Mouse (Mus musculus) lung, embryonic 14.5 days (tissue): Measurements from ENCODE around the gene Frmd8. TPM values are rescaled to one million over a fixed set of nuclear protein-coding genes. Genes with fewer than 3 reads are reported as not detected.

Source experiments
- ATAC-seq: fragments of 200-750 bp; cut with Nextera tagmentation; 2 replicates; pipeline ENCODE4 v1.8.0; 2017; ENCODE audit warnings: mild to moderate bottlenecking, moderate TSS enrichment, moderate library complexity; ENCODE audit not compliant: insufficient read depth
- DNase-seq: peaks from one replicate; pipeline ENCODE4 v3.0.0-alpha.2; 2015
- H3K27ac ChIP-seq: fragments of 300-500 bp; sonication (generic); 2 replicates; pipeline ENCODE4 v1.5.1; 2014; ENCODE audit warnings: low read depth, mild to moderate bottlenecking, moderate library complexity
- H3K27me3 ChIP-seq: fragments of 300-500 bp; sonication (generic); 2 replicates; pipeline ENCODE4 v1.6.1; 2014; ENCODE audit warnings: low read length, control low read depth; ENCODE audit not compliant: insufficient read depth
- H3K36me3 ChIP-seq: fragments of 300-500 bp; sonication (generic); 2 replicates; pipeline ENCODE4 v1.6.1; 2014; ENCODE audit warnings: control low read depth; ENCODE audit not compliant: insufficient read depth
- H3K4me1 ChIP-seq: fragments of 300-500 bp; sonication (generic); 2 replicates; pipeline ENCODE4 v1.6.1; 2014; ENCODE audit warnings: antibody characterized with exemption, control low read depth; ENCODE audit not compliant: insufficient read depth
- H3K4me2 ChIP-seq: fragments of 300-500 bp; sonication (generic); 2 replicates; pipeline ENCODE4 v1.6.1; 2014; ENCODE audit warnings: mild to moderate bottlenecking
- H3K4me3 ChIP-seq: fragments of 300-500 bp; sonication (generic); 2 replicates; pipeline ENCODE4 v1.5.1; 2014; ENCODE audit warnings: low read depth, low read length
- H3K9ac ChIP-seq: fragments of 300-500 bp; sonication (generic); 2 replicates; pipeline ENCODE4 v1.6.1; 2014
- H3K9me3 ChIP-seq: fragments of 300-500 bp; sonication (generic); 2 replicates; pipeline ENCODE4 v1.6.1; 2016; ENCODE audit warnings: low read depth, low read length, control low read depth
- CTCF ChIP-seq: IDR thresholded peaks from 2 replicates; pipeline ENCODE4 v1.5.1; 2016; ENCODE audit warnings: antibody characterized with exemption, low read depth
- WGBS: fragments of 180-500 bp; shearing (Covaris S2); extraction: QIAGEN DNeasy Blood & Tissue Kit; methylation state at CpG from one replicate; pipeline ENCODE4 v1.1.7; 2014; 5-methylcytosine and 5-hydroxymethylcytosine counted together
- polyA plus RNA-seq: library from polyadenylated mRNA; unstranded; fragments of >200 nt; fragmentation: Nextera tagmentation; extraction: Ambion mirVana; gene quantifications from 2 replicates; pipeline ENCODE4 v1.2.1, GENCODE M21; 2014

The Frmd8 gene
- polyA plus RNA-seq, 1 experiment from 2014 or later = 42.2 TPM

GRCm38 (mm10) chr19:5864710-5865398 is 10.2 kb downstream of the Frmd8 start:
- 89% methylated on average over 20 of the region's 20 CpGs for WGBS
- H3K4me2 ChIP-seq = no peak overlapping the region
- no peaks in the 10 kb centered on the region for H3K9me3 ChIP-seq
- H3K9ac ChIP-seq = no peak overlapping the region
- H3K4me3 ChIP-seq = no peak overlapping the region
- no peaks in the 10 kb centered on the region for H3K27me3 ChIP-seq
- peaks cover 99% of the 10 kb centered on the region for H3K36me3 ChIP-seq
- ATAC-seq = no peak
- DNase-seq = no peak
- H3K27ac ChIP-seq = no peak overlapping the region
- H3K4me1 ChIP-seq = no peaks in the 10 kb centered on the region
- TF ChIP-seq CTCF = no peak

GRCm38 (mm10) chr19:5863776-5864175 is 11.3 kb downstream of the Frmd8 start:
- 94% methylated on average over 5 of the region's 5 CpGs for WGBS
- Histone ChIP-seq H3K27me3 (no peaks in the 10 kb centered on the region), H3K4me2 (no peak overlapping the region), H3K4me1 (no peaks in the 10 kb centered on the region), H3K36me3 (peaks cover 99% of the 10 kb centered on the region), H3K4me3 (no peak overlapping the region), H3K9me3 (no peaks in the 10 kb centered on the region), H3K9ac (no peak overlapping the region), H3K27ac (no peak overlapping the region)
- ATAC-seq (no peak), DNase-seq (no peak)
- no peak for TF ChIP-seq CTCF

- H3K36me3 ChIP-seq = peaks cover 100% of the 10 kb centered on the region
- H3K27ac ChIP-seq = no peak overlapping the region
- no peaks in the 10 kb centered on the region for H3K27me3 ChIP-seq
- ATAC-seq = no peak
- H3K4me2 ChIP-seq = no peak overlapping the region
- no peak for TF ChIP-seq CTCF
- no peak overlapping the region for H3K9ac ChIP-seq
- no peak for DNase-seq
- H3K4me1 ChIP-seq = no peaks in the 10 kb centered on the region
- H3K4me3 ChIP-seq = no peak overlapping the region
- no peaks in the 10 kb centered on the region for H3K9me3 ChIP-seq
- WGBS = 96% methylated on average over 14 of the region's 14 CpGs
Observed at GRCm38 (mm10) chr19:5862335-5863085, 12.6 kb downstream of the Frmd8 start.

- ATAC-seq (no peak), DNase-seq (no peak)
- H3K4me1 ChIP-seq = no peaks in the 10 kb centered on the region
- H3K9me3 ChIP-seq = no peaks in the 10 kb centered on the region
- H3K27me3 ChIP-seq = no peaks in the 10 kb centered on the region
- H3K36me3 ChIP-seq = peaks cover 87% of the 10 kb centered on the region
- no peak overlapping the region for H3K9ac ChIP-seq
- H3K4me2 ChIP-seq = no peak overlapping the region
- WGBS = 85% methylated on average over 9 of the region's 9 CpGs
- TF ChIP-seq CTCF = no peak
- H3K4me3 ChIP-seq = no peak overlapping the region
- H3K27ac ChIP-seq = no peak overlapping the region
Observed at GRCm38 (mm10) chr19:5856604-5857003, 18.5 kb downstream of the Frmd8 start.

GRCm38 (mm10) chr19:5852035-5852722 is 22.9 kb downstream of the Frmd8 start:
- no peak for TF ChIP-seq CTCF
- Histone ChIP-seq H3K27ac (peak overlapping the region; percentile 42; the same call in 1 of the 2 replicates), H3K4me2 (no peak overlapping the region), H3K9me3 (no peaks in the 10 kb centered on the region), H3K27me3 (no peaks in the 10 kb centered on the region), H3K9ac (no peak overlapping the region; the same call in 1 of the 2 replicates), H3K4me1 (peaks cover 28% of the 10 kb centered on the region), H3K4me3 (no peak overlapping the region), H3K36me3 (peaks cover 51% of the 10 kb centered on the region)
- ATAC-seq (no peak), DNase-seq (no peak)
- WGBS = 71% methylated on average over 12 of the region's 12 CpGs

GRCm38 (mm10) chr19:5851481-5851971 is 23.5 kb downstream of the Frmd8 start:
- peaks cover 45% of the 10 kb centered on the region for H3K36me3 ChIP-seq
- H3K27ac ChIP-seq = peak overlapping the region; percentile 42; the same call in 1 of the 2 replicates
- H3K4me2 ChIP-seq = no peak overlapping the region
- H3K27me3 ChIP-seq = no peaks in the 10 kb centered on the region
- no peak for TF ChIP-seq CTCF
- WGBS = 62% methylated on average over 5 of the region's 5 CpGs
- H3K4me3 ChIP-seq = no peak overlapping the region
- ATAC-seq (no peak), DNase-seq (peak; percentile 25)
- H3K9ac ChIP-seq = no peak overlapping the region; the same call in 1 of the 2 replicates
- H3K9me3 ChIP-seq = no peaks in the 10 kb centered on the region
- H3K4me1 ChIP-seq = peaks cover 32% of the 10 kb centered on the region

GRCm38 (mm10) chr19:5850860-5851259 is 24.2 kb downstream of the Frmd8 start:
- Histone ChIP-seq H3K4me2 (no peak overlapping the region), H3K4me1 (peaks cover 32% of the 10 kb centered on the region), H3K27ac (no peak overlapping the region; the same call in 1 of the 2 replicates), H3K4me3 (no peak overlapping the region), H3K9me3 (no peaks in the 10 kb centered on the region), H3K36me3 (peaks cover 38% of the 10 kb centered on the region), H3K27me3 (no peaks in the 10 kb centered on the region), H3K9ac (no peak overlapping the region)
- DNase-seq (no peak), ATAC-seq (no peak)
- TF ChIP-seq CTCF = no peak
- 84% methylated on average over 3 of the region's 3 CpGs for WGBS
